Mouse (Mus musculus) embryonic fibroblast, embryonic 13.5 days (primary cell): ENCODE data around the gene Spata31d1b.

Source experiments
- CTCF ChIP-seq: IDR thresholded peaks from 2 replicates; pipeline ENCODE4 v1.5.1; 2011; ENCODE audit warnings: mild to moderate bottlenecking, control low read depth, low read length, moderate library complexity, borderline replicate concordance; ENCODE audit not compliant: insufficient read depth
- POLR2A ChIP-seq: IDR thresholded peaks from 2 replicates; pipeline ENCODE4 v1.6.1; 2011; ENCODE audit warnings: low read depth, mild to moderate bottlenecking, control low read depth, low read length, moderate library complexity

GRCm38 (mm10) chr13:59691478-59691877, 20.6 kb upstream of the Spata31d1b start:
- no peak for TF ChIP-seq CTCF
- TF ChIP-seq POLR2A, result no peak
